Mouse (Mus musculus): ENCODE data around the gene Atg7. TPM values are rescaled to one million over a fixed set of nuclear protein-coding genes. Genes with fewer than 3 reads are reported as not detected.
"Not testable (repeated sequence)": the region's sequence is repeated elsewhere in the genome, so short reads cannot be mapped to it uniquely, and the experiment has no call there.

Atg7 gene
- 12.1 and 14.6 TPM in 2 replicates for total RNA-seq (2012; rRNA removed)

DNA sequence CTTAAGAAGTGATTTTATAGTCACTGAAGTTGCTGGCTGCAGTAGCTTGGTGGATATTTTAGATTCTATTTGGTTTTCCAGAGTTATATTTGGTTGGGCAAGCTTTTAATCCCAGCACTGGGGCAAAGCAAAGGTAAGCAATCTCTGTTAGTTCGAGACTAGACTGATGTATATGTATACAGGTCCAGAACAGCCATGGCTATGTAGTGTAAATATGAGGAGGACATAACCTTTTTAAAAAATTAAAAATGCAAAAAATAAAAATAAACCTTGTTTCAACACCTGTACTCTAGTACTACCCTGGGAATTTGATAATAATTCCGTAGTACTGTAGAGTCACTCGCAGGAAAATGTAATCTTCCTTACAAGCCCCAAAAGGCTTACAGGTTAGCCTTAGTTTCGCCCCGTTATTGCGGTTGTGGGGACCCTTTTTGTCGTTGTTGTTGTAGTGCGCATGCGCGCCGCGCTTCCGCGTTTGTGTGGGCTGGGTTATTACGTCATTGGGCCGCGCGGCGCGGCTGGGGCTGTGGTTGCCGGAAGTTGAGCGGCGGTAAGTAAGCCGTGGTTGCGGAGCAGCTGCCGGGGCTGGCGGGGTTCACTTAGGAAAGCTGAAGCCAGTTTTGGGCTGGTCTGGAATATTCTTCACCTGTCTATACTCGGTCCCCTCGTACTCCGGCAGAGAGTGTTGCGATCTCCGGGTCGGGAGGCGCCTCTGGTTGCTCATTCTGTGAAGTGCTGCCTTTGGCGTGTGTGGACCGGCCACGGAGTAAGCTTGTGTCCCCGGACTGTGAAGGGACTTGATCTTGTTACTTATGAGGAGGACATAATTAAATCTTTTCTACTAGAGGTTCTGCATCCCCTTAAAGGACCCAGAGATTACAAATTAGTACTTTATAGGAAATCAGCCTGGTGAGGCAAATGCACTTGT is at the start of gene Atg7:
Gene Atg7 (plus strand): TSS at position 497 of the 928 bp plus-strand sequence.
- H3K4me1 ChIP-seq (ENCODE audit: control insufficient read depth in 2 of 2, insufficient read depth in 2 of 2, low read length in 2 of 2, poor library complexity in 1 of 2) = no peaks in the 10 kb centered on the region
- peak; percentile 79 for DNase-seq (ENCODE audit: low read depth, low spot score)
- H3K27ac ChIP-seq (ENCODE audit: insufficient read depth, low read depth, low read length, poor library complexity, severe bottlenecking) = no peak within 1 kb of the TSS
- no peaks in the 10 kb centered on the region for H3K9me3 ChIP-seq (ENCODE audit: control insufficient read depth, insufficient read depth, low read depth, low read length)
- H3K4me3 ChIP-seq (ENCODE audit: insufficient read depth in 1 of 2, low read depth in 1 of 2, low read length in 2 of 2, poor library complexity in 1 of 2, severe bottlenecking in 1 of 2) = peak within 1 kb of the TSS; percentile 87 to 91
- TF ChIP-seq HCFC1 (IDR thresholded peaks at IDR 0.05; ENCODE audit: borderline replicate concordance, insufficient read depth, low read length) = peak; percentile 77; the same call in 1 of the 2 replicates
- 0 out of 2 replicates have a peak, but pooled peaks have one; percentile 21 for TF ChIP-seq ZC3H11A (IDR thresholded peaks at IDR 0.05; ENCODE audit: borderline replicate concordance, low read depth, low read length)
- no peak for TF ChIP-seq CHD2 (IDR thresholded peaks at IDR 0.05; ENCODE audit: low read depth, low read length)
- no peaks in the 10 kb centered on the region for H3K36me3 ChIP-seq (ENCODE audit: control insufficient read depth, insufficient read depth, low read length, poor library complexity, severe bottlenecking)
- peak within 1 kb of the TSS; percentile 93 for H3K9ac ChIP-seq (ENCODE audit: insufficient read depth, low read depth, low read length, poor library complexity, severe bottlenecking)
- in situ Hi-C loops (cut with MboI; ENCODE audit: low sequenced_read_pairs in 2 of 2, unreplicated experiment in 2 of 2) = no loop called here

DNA sequence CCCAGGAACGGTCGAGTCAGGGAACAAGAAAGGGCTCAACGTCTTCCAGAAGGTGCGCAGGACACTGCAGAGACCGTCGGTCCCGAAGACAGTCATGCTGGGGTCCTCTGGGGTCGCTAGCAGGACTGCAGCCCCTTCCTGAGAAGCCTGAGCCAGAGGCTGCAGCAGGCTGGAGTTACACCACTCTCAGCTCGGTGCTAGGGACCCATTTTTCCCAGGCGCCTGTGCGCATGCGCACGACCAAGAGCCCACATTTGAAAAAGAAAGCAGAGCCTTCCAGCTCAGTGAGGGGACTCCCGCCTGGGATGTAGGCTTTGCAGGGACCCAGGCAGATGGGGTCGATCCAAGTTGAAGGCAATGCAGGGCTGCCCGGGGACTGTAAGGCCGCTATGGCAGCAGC is 28.8 kb upstream of the Atg7 start:
- H3K9ac ChIP-seq (ENCODE audit: insufficient read depth, low read depth, low read length, poor library complexity, severe bottlenecking); DNase-seq (ENCODE audit: low read depth, low spot score); H3K9me3 ChIP-seq (ENCODE audit: control insufficient read depth, insufficient read depth, low read depth, low read length); H3K36me3 ChIP-seq (ENCODE audit: control insufficient read depth, insufficient read depth, low read length, poor library complexity, severe bottlenecking); H3K4me3 ChIP-seq (ENCODE audit: insufficient read depth in 1 of 2, low read depth in 1 of 2, low read length in 2 of 2, poor library complexity in 1 of 2, severe bottlenecking in 1 of 2); in situ Hi-C loops (cut with MboI; ENCODE audit: low sequenced_read_pairs in 2 of 2, unreplicated experiment in 2 of 2); H3K27ac ChIP-seq (ENCODE audit: insufficient read depth, low read depth, low read length, poor library complexity, severe bottlenecking); H3K4me1 ChIP-seq (ENCODE audit: control insufficient read depth in 2 of 2, insufficient read depth in 2 of 2, low read length in 2 of 2, poor library complexity in 1 of 2): not testable (repeated sequence)

GRCm38 (mm10) chr6:114633886-114634285 is 9.0 kb upstream of the Atg7 start:
- H3K27ac ChIP-seq (ENCODE audit: insufficient read depth, low read depth, low read length, poor library complexity, severe bottlenecking); H3K36me3 ChIP-seq (ENCODE audit: control insufficient read depth, insufficient read depth, low read length, poor library complexity, severe bottlenecking); DNase-seq (ENCODE audit: low read depth, low spot score); H3K4me1 ChIP-seq (ENCODE audit: control insufficient read depth in 2 of 2, insufficient read depth in 2 of 2, low read length in 2 of 2, poor library complexity in 1 of 2); in situ Hi-C loops (cut with MboI; ENCODE audit: low sequenced_read_pairs in 2 of 2, unreplicated experiment in 2 of 2); H3K4me3 ChIP-seq (ENCODE audit: insufficient read depth in 1 of 2, low read depth in 1 of 2, low read length in 2 of 2, poor library complexity in 1 of 2, severe bottlenecking in 1 of 2); H3K9ac ChIP-seq (ENCODE audit: insufficient read depth, low read depth, low read length, poor library complexity, severe bottlenecking); H3K9me3 ChIP-seq (ENCODE audit: control insufficient read depth, insufficient read depth, low read depth, low read length): not testable (repeated sequence)

DNA sequence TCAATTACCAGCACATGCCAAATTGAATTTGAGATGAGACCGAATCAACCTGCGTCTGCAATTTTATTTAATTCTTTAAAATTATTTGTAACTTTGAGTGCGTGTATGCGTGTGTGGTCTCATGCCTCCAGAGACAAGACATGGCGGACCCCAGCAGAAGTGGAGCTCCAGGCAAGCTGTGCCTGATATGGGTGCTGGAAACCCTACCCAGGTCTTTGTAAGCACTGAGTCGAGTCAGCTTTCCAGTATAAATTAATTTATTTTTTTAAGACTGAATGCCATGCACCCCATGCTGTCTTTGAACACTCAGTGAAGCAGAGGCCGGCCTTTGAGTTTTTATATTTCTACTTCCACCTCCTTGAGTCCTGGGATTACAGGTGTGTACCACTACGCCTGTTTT is 819 bp downstream of the Atg7 start:
- in situ Hi-C loops (cut with MboI; ENCODE audit: low sequenced_read_pairs in 2 of 2, unreplicated experiment in 2 of 2) = no loop called here
- no peaks in the 10 kb centered on the region for H3K9me3 ChIP-seq (ENCODE audit: control insufficient read depth, insufficient read depth, low read depth, low read length)
- peak overlapping the region; percentile 93 for H3K9ac ChIP-seq (ENCODE audit: insufficient read depth, low read depth, low read length, poor library complexity, severe bottlenecking)
- H3K27ac ChIP-seq (ENCODE audit: insufficient read depth, low read depth, low read length, poor library complexity, severe bottlenecking) = no peak overlapping the region
- H3K36me3 ChIP-seq (ENCODE audit: control insufficient read depth, insufficient read depth, low read length, poor library complexity, severe bottlenecking) = no peaks in the 10 kb centered on the region
- DNase-seq (ENCODE audit: low read depth, low spot score) = no peak
- H3K4me3 ChIP-seq (ENCODE audit: insufficient read depth in 1 of 2, low read depth in 1 of 2, low read length in 2 of 2, poor library complexity in 1 of 2, severe bottlenecking in 1 of 2) = peak overlapping the region; percentile 87 to 91
- no peaks in the 10 kb centered on the region for H3K4me1 ChIP-seq (ENCODE audit: control insufficient read depth in 2 of 2, insufficient read depth in 2 of 2, low read length in 2 of 2, poor library complexity in 1 of 2)
- TF ChIP-seq MAFK (IDR thresholded peaks at IDR 0.05; ENCODE audit: insufficient read depth, low read depth, low read length) (no peak), ZNF384 (IDR thresholded peaks at IDR 0.05; ENCODE audit: low read depth, low read length) (no peak), CHD2 (IDR thresholded peaks at IDR 0.05; ENCODE audit: low read depth, low read length) (no peak), ZC3H11A (IDR thresholded peaks at IDR 0.05; ENCODE audit: borderline replicate concordance, low read depth, low read length) (no peak), HCFC1 (IDR thresholded peaks at IDR 0.05; ENCODE audit: borderline replicate concordance, insufficient read depth, low read length) (no peak)

GRCm38 (mm10) chr6:114644531-114644930 is 1.6 kb downstream of the Atg7 start:
- H3K9ac ChIP-seq (ENCODE audit: insufficient read depth, low read depth, low read length, poor library complexity, severe bottlenecking) = no peak overlapping the region
- no peak overlapping the region for H3K27ac ChIP-seq (ENCODE audit: insufficient read depth, low read depth, low read length, poor library complexity, severe bottlenecking)
- no peak overlapping the region for H3K4me3 ChIP-seq (ENCODE audit: insufficient read depth in 1 of 2, low read depth in 1 of 2, low read length in 2 of 2, poor library complexity in 1 of 2, severe bottlenecking in 1 of 2)
- in situ Hi-C loops (cut with MboI; ENCODE audit: low sequenced_read_pairs in 2 of 2, unreplicated experiment in 2 of 2) = no loop called here
- H3K36me3 ChIP-seq (ENCODE audit: control insufficient read depth, insufficient read depth, low read length, poor library complexity, severe bottlenecking) = no peaks in the 10 kb centered on the region
- H3K4me1 ChIP-seq (ENCODE audit: control insufficient read depth in 2 of 2, insufficient read depth in 2 of 2, low read length in 2 of 2, poor library complexity in 1 of 2) = no peaks in the 10 kb centered on the region
- DNase-seq (ENCODE audit: low read depth, low spot score) = no peak
- H3K9me3 ChIP-seq (ENCODE audit: control insufficient read depth, insufficient read depth, low read depth, low read length) = no peaks in the 10 kb centered on the region
- no peak for TF ChIP-seq CHD2 (IDR thresholded peaks at IDR 0.05; ENCODE audit: low read depth, low read length)
- TF ChIP-seq ZC3H11A (IDR thresholded peaks at IDR 0.05; ENCODE audit: borderline replicate concordance, low read depth, low read length) = no peak
- no peak for TF ChIP-seq ZNF384 (IDR thresholded peaks at IDR 0.05; ENCODE audit: low read depth, low read length)
- TF ChIP-seq HCFC1 (IDR thresholded peaks at IDR 0.05; ENCODE audit: borderline replicate concordance, insufficient read depth, low read length) = no peak
- no peak for TF ChIP-seq MAFK (IDR thresholded peaks at IDR 0.05; ENCODE audit: insufficient read depth, low read depth, low read length)
